Mouse (Mus musculus): ENCODE results near the gene Lmnb2.
A peak's percentile ranks its signal among the peaks of the same experiment; 100 is the strongest.

Gene Lmnb2

GRCm38 (mm10) chr10:80946684-80947437 is 28.8 kb upstream of the Lmnb2 start:
- DNase-seq (ENCODE audit: low read depth, low spot score): peak; percentile 64

- no peak for DNase-seq (ENCODE audit: low read depth, low spot score)
These were observed 26.2 kb upstream of the Lmnb2 start for GRCm38 (mm10) chr10:80944231-80944630.

GRCm38 (mm10) chr10:80943701-80944100 is 25.7 kb upstream of the Lmnb2 start:
- peak; percentile 56 for DNase-seq (ENCODE audit: low read depth, low spot score)

DNA sequence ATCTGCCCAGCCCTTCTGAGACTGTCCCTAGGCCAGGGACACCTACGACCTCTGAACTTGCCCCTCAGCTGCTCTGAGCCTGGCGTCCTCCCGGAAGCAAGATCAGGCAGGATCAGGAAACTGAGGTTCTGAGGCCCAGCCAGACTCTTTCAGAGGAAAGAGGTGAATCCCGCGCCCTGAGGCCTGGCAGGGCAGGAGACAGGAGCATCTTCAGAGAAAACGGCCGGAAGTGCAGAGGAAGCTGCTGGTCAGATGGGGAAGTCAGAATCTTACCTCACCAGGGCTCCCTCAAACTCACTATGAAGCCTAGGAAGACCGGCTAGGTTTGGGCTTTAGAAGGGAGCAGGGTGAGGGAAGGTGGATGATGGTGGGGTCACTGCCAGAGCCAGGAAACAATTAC is 24.9 kb upstream of the Lmnb2 start:
- DNase-seq (ENCODE audit: low read depth, low spot score): no peak

GRCm38 (mm10) chr10:80940988-80941347 is 22.9 kb upstream of the Lmnb2 start:
- no peak for DNase-seq (ENCODE audit: low read depth, low spot score)

DNA sequence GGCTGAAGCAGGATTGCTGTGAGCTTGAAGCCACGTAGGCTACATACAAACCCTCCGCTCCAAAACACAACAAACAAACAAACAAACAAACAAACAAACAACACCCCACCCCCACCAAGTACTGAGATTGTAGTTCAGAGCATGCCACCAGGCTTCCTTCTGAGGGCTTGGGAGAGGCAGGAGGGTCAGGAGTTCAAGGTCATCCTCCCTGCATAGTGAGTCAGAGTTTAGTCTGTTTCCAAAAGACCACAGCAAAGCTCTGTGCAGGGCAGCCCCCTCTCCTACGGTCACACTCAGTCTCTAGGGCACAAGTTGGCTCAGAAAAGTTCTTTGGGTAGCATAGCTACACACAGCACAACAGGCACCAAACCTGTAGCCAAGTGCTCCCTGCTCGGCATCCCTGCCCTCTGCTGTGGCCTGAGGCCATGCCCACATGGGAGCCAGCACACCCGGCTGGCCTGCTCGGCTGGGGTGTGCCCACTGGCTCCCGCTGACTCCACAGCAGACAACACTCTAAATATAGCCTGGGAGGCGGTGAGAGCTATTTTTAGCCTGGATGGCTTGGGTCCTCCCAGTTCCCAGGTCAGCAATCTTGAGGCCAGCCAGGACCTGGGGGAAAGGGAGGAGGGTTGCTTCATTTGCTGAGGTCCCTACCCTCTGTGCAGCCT is 22.4 kb upstream of the Lmnb2 start:
- peak; percentile 88 for DNase-seq (ENCODE audit: low read depth, low spot score)

- peak; percentile 72 for DNase-seq (ENCODE audit: low read depth, low spot score)
These were observed 21.6 kb upstream of the Lmnb2 start for GRCm38 (mm10) chr10:80939671-80940070.

DNA sequence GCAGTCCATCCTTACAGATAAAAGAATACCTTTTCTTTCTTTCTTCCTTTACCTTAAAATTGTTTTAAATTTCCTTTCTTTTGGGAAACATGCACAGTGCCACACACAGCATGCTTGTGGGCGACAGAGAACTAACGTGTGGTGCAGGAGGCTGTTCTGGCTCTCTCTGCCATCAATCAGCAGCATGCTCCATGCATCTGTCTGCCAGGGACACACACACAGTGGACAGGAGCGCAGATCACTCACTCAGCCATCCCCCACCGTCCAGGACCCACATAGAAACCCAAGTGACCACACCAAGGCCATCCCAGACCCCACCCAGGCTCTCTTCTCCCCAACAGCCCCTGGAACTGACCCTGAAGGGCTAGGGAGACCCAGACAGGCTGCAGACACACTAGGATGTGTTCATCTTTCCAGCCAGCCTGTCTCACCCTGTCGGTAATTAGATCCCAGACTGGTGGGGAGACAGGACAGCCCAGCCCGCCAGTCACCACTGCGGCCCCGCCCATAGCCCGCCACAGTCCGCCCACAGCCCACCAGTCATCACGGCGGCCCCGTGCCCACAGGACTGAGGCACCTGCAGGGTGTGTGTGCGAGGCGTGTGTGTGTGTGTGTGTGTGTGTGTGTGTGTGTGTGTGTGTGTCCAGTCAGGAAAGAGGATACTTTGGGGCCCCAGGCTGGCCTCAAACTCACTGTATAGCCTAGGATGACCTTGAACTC is 20.9 kb upstream of the Lmnb2 start:
- DNase-seq (ENCODE audit: low read depth, low spot score): no peak

- no peak for DNase-seq (ENCODE audit: low read depth, low spot score)
These were observed 19.6 kb upstream of the Lmnb2 start for GRCm38 (mm10) chr10:80937646-80938045.

GRCm38 (mm10) chr10:80936810-80937164 is 18.7 kb upstream of the Lmnb2 start:
- no peak for DNase-seq (ENCODE audit: low read depth, low spot score)

GRCm38 (mm10) chr10:80936135-80936809 is 18.2 kb upstream of the Lmnb2 start:
- DNase-seq (ENCODE audit: low read depth, low spot score): peak; percentile 60

DNA sequence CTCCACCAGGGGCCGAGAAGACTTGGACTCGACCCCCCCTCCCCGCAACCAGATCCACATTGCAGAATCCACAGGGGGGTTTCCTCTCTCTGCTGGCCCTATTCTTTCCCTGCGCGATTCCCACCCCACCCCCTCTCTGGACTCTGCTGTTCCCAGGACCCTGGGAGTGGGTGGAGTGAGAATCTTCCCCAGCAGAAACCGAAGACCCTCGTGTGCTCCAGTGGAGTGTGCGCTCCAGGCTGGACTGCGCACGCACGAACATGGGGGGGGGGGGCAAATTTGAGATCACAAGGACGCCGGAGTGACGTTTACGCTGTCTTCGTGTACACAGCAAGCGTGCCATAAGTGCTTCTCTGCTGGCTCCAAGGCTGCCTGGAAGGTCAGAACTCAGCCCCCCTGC is 17.7 kb upstream of the Lmnb2 start:
- no peak for DNase-seq (ENCODE audit: low read depth, low spot score)

GRCm38 (mm10) chr10:80935241-80935640 is 17.2 kb upstream of the Lmnb2 start:
- DNase-seq (ENCODE audit: low read depth, low spot score): peak; percentile 66

DNA sequence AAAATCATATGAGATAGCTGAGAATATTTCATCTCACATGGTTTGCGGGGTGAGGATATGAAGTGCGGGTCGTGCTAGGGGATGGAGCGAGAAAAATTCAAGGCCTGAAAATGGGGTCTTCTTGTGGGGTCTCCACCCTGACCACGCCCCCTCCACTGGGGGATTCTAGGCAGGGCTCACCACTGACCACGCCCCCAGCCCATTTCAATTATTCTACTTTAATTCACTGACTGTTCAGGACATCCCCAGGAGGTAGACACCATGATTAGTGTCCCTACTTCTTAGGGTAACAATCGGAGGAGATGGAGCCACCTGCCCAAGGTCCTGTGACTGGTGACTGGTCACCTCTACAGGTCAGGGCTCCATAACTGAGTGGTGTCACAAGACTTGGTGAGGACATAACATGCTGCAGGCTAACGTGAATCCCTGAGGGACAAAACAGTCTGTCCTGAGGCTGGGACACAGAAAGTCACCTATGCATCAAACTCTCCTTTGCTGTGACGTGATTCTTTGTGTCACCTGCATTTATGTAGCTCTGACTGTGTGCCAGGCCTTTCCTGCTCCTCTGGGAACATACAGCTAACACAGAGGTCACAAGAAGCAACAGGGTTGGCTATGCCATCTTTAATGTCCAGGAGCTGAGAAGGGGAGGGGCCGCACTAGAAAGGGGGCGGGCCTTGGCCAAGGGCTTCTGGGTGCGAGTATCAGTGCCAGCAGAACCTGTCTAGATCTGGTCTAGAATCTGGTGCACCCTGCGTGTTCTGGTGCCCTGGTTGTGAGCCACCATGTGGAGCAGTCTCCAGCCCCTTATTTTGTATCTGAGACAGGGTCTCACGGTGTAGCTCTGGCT is 16.3 kb upstream of the Lmnb2 start:
- no peak for DNase-seq (ENCODE audit: low read depth, low spot score)

- peak; percentile 54 for DNase-seq (ENCODE audit: low read depth, low spot score)
These were observed 15.5 kb upstream of the Lmnb2 start for GRCm38 (mm10) chr10:80933421-80933979.

- no peak for DNase-seq (ENCODE audit: low read depth, low spot score)
These were observed 14.8 kb upstream of the Lmnb2 start for GRCm38 (mm10) chr10:80932700-80933420.

DNA sequence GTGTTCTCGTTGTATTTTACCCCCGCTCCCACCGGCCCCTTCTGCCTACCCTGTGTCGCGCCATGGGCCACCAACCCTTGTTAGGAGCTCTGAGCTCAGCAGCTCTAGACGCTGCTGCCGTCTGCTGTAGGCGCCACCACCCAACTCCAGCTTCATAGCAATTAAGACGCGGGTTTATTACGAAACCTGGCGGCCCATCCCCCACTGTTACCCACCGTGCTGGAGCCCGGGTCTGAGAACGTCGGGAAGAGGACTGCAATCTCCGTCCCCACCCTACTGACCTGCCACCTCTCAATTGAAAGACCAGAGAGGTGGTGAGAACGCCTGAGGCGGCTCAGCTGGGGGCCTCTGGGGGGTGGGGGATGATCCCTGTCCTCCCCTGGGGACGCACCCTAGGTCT is 14.2 kb upstream of the Lmnb2 start:
- peak; percentile 60 for DNase-seq (ENCODE audit: low read depth, low spot score)

DNA sequence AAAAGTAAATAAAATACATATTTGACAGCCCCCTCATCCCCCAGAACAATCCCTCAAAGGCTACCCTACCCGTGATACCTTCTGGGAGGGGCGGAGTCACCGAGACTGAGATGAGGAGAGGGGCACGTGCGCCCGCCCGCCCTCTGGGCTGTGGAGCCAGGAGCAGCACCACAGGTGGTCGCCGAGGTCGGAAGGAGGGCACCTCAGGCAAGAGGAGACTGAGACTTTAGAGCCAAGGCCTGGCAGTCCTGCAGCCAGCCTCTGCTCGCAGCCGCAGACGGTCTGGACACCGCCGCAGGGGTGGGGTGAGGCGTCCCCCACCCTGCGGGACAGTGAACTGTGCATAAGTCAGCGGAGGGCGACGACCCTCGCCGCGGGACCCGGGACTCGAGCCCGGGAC is 13.7 kb upstream of the Lmnb2 start:
- no peak for DNase-seq (ENCODE audit: low read depth, low spot score)

- DNase-seq (ENCODE audit: low read depth, low spot score): peak; percentile 66
These were observed 13.2 kb upstream of the Lmnb2 start for GRCm38 (mm10) chr10:80931153-80931671.
